Mouse (Mus musculus) retina, postnatal 7 days (tissue): Measurements from ENCODE around the gene Fbxl21.

Experiments used
- DNase-seq: peaks from one replicate; pipeline ENCODE4 v3.0.0-alpha.2; 2012; ENCODE audit warnings: low read depth, low spot score

The Fbxl21 gene

DNA sequence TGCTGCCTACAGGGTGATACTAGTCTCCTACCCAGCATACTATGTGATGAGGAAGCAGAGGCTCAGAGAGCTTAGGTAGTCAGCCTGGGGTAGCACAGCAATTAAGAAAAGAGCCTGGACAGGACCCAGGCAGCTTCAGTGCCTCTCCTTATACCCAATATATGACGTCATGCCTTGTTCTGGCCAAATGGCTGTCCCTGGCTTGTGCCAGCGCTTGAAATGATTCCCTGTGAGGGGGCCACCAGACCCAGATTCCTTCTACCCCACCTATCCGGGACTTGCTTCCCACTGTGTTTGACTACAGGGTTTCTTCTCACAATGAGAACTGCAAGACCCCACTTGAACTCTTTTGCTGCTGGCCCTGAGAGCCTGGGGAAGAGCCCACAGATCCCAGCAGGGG lies 59.2 kb downstream of the Fbxl21 start:
- DNase-seq = no peak

GRCm38 (mm10) chr13:56581961-56582434 lies 59.7 kb downstream of the Fbxl21 start:
- DNase-seq = no peak

- no peak for DNase-seq
Measured at GRCm38 (mm10) chr13:56582720-56583119, 60.4 kb downstream of the Fbxl21 start.

GRCm38 (mm10) chr13:56586046-56586445 lies 63.8 kb downstream of the Fbxl21 start:
- DNase-seq = no peak
